Mouse (Mus musculus) kidney, adult 2 months (tissue): ENCODE measurements around the gene Dbndd2.

Experiments used
- CTCF ChIP-seq: fragments of 200-500 bp; conservative IDR thresholded peaks from 2 replicates; pipeline ENCODE4 v1.5.1; 2011; ENCODE audit warnings: low read depth, mild to moderate bottlenecking, control low read depth, low read length, moderate library complexity, mixed read lengths; ENCODE audit not compliant: insufficient read depth, insufficient read length
- POLR2A ChIP-seq: fragments of 200-500 bp; IDR thresholded peaks from one replicate; pipeline ENCODE4 v1.6.1; 2011; ENCODE audit warnings: low read depth, low read length, control low read depth

GRCm38 (mm10) chr2:164440314-164440713, 45.6 kb upstream of the Dbndd2 start:
- no peak for TF ChIP-seq POLR2A
- TF ChIP-seq CTCF = no peak
